Mouse (Mus musculus) liver, embryonic 14.5 days (tissue): ENCODE measurements around the gene Nav2.

Source experiments
- CTCF ChIP-seq: IDR thresholded peaks from 2 replicates; pipeline ENCODE4 v1.5.1; 2016; ENCODE audit warnings: antibody characterized with exemption, low read depth, control low read depth
- EP300 ChIP-seq: IDR thresholded peaks from 2 replicates; pipeline ENCODE4 v1.6.1; 2016; ENCODE audit warnings: antibody characterized with exemption, low read depth

DNA sequence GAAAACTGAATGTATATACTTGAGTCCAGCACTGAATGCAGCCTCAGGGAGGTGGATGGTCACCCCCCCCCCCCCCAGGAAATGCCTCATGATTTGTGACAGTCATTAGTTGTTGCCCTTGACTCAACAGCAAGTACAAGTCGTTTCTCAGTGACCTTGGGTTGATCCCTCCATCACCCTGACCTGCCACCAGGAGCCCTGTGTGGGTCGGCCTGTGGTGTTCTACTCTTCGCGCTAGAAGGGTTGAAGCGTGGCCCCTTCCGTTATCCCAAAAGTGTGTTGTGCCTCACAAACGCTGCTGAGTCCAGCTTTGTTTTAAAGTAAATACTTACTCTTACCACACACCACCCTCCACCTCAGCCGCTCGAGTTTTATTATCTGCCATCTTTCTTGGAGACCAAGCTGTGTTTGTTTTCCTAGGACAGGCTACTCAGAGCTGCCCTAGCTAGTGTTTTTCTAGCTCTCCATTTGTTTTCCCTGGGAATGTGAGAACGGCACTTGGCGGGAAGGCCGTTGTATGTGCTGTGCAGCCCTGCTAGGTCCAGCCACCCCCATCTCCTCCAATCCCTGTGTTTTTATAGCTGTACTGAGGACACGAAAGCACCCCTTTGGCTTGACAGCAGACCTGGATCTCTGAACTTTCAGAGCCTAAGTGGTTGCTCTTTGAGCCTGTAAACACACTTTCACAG, 659.0 kb downstream of the Nav2 start:
- no peak for TF ChIP-seq CTCF
- no peak for TF ChIP-seq EP300
